Mouse (Mus musculus): ENCODE measurements around the gene Rassf7.

DNA sequence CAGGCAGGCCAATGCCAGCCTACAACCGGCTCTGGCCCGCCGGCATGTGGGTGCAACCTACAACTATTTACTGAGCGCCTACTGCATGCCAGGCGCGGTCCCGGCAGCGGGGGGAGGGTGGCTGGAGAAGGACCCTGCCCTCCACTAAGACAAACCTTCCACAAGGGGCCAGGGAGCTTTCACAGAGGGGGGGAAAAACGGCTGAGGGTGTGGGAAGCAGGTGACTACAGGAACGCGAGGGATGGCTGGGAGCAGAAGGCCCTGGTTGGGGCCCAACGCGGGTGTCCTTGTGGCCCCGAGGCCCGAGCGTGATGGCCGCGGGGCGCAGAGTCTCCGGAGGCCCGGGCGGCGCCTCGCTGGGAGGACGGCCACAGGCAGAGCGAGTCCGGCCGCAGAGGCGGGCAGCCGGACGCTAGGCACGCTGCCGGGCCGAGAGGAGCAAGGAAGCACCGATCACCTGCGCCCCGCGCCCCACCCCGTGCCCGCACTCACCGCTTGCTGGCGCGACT lies 22.3 kb upstream of the Rassf7 start:
- TF ChIP-seq CTCF (IDR thresholded peaks at IDR 0.05; ENCODE audit: control insufficient read depth, insufficient read depth, insufficient read length), result no peak
- no peak for TF ChIP-seq MYOD1 (IDR thresholded peaks at IDR 0.05; ENCODE audit: control insufficient read depth, insufficient read length, low read depth)
- no peak for TF ChIP-seq CEBPB (IDR thresholded peaks at IDR 0.05; ENCODE audit: low read depth)
- no peak for TF ChIP-seq USF1 (IDR thresholded peaks at IDR 0.05; ENCODE audit: low read depth)
- TF ChIP-seq MAX (IDR thresholded peaks at IDR 0.05), result no peak
- TF ChIP-seq MYOG (IDR thresholded peaks at IDR 0.05; ENCODE audit: control insufficient read depth, extremely low read depth, insufficient read length), result no peak
- no peak for TF ChIP-seq FOSL1 (IDR thresholded peaks at IDR 0.05; ENCODE audit: insufficient read depth, low read length, poor library complexity, severe bottlenecking)
